Mouse (Mus musculus): ENCODE measurements around the gene Olfr429. TPM values are rescaled to one million over a fixed set of nuclear protein-coding genes. Genes with fewer than 3 reads are reported as not detected.

Gene Olfr429
- polyA plus RNA-seq (2012; rRNA removed) = not detected in 2 replicates

GRCm38 (mm10) chr1:174084031-174084430 is at the start of gene Olfr429:
Gene Olfr429 (plus strand): TSS chr1:174084331.

GRCm38 (mm10) chr1:174040523-174041177 is 43.5 kb upstream of the Olfr429 start, which contains the start of gene Olfr433:
Gene Olfr433 (plus strand): TSS chr1:174040705.

GRCm38 (mm10) chr1:174048893-174049292 is 35.2 kb upstream of the Olfr429 start, which contains the start of gene Olfr432:
Gene Olfr432 (plus strand): TSS chr1:174049205.

GRCm38 (mm10) chr1:174066305-174066704 is 17.8 kb upstream of the Olfr429 start, which contains the start of gene Olfr430:
Gene Olfr430 (plus strand): TSS chr1:174066605.

GRCm38 (mm10) chr1:174096591-174096990 is 12.5 kb downstream of the Olfr429 start, which contains the start of gene Olfr427:
Gene Olfr427 (plus strand): TSS chr1:174096891.

GRCm38 (mm10) chr1:174121062-174121461 is 36.9 kb downstream of the Olfr429 start, which contains the start of gene Olfr231:
Gene Olfr231 (minus strand): TSS chr1:174121162.

GRCm38 (mm10) chr1:174131217-174131616 is 47.1 kb downstream of the Olfr429 start, which contains the start of gene Olfr424:
Gene Olfr424 (plus strand): TSS chr1:174131517.

Other genes with a start within 250 kb of the Olfr429 start
- gene Ifi211, start 171.3 kb upstream of the Olfr429 start, polyA plus RNA-seq (2012; rRNA removed) = 1.3 and 1.7 TPM in 2 replicates
- 2.9 and 3.2 TPM in 2 replicates for gene Mndal, start 141.8 kb upstream of the Olfr429 start, polyA plus RNA-seq (2012; rRNA removed)
- gene Ifi203, start 141.7 kb upstream of the Olfr429 start, polyA plus RNA-seq (2012; rRNA removed) = 1.5 and 2.4 TPM in 2 replicates
- gene Ifi202b, start 101.6 kb upstream of the Olfr429 start, polyA plus RNA-seq (2012; rRNA removed) = not detected in 2 replicates
- 0.52 TPM in 2 replicates for gene Ifi205, start 52.5 kb upstream of the Olfr429 start, polyA plus RNA-seq (2012; rRNA removed)
- 0.06 and 0.07 TPM in 2 replicates for gene Olfr433, start 43.6 kb upstream of the Olfr429 start, polyA plus RNA-seq (2012; rRNA removed)
- gene Olfr432, start 35.1 kb upstream of the Olfr429 start, polyA plus RNA-seq (2012; rRNA removed) = 0.01 TPM in 1 of 2 replicates, not detected in the other
- not detected in 2 replicates for gene Olfr430, start 17.7 kb upstream of the Olfr429 start, polyA plus RNA-seq (2012; rRNA removed)
- not detected in 2 replicates for gene Olfr427, start 12.6 kb downstream of the Olfr429 start, polyA plus RNA-seq (2012; rRNA removed)
- gene Olfr231, start 36.8 kb downstream of the Olfr429 start, polyA plus RNA-seq (2012; rRNA removed) = 0.02 TPM in 1 of 2 replicates, not detected in the other
- not detected in 2 replicates for gene Olfr424, start 47.2 kb downstream of the Olfr429 start, polyA plus RNA-seq (2012; rRNA removed)
- gene Olfr420, start 71.3 kb downstream of the Olfr429 start, polyA plus RNA-seq (2012; rRNA removed) = not detected in 2 replicates
- gene Spta1, start 88.4 kb downstream of the Olfr429 start, polyA plus RNA-seq (2012; rRNA removed) = 37.1 and 44.4 TPM in 2 replicates
- gene Olfr419, start 167.7 kb downstream of the Olfr429 start, polyA plus RNA-seq (2012; rRNA removed) = not detected in 2 replicates
- not detected in 2 replicates for gene Mptx1, start 246.2 kb downstream of the Olfr429 start, polyA plus RNA-seq (2012; rRNA removed)

All from liver, embryonic 14 days (tissue).